Mouse (Mus musculus) lung, adult 2 months (tissue): ENCODE measurements around the gene Hist1h1t.

ENCODE experiments used
- CTCF ChIP-seq: fragments of 200-500 bp; IDR thresholded peaks from 2 replicates; pipeline ENCODE4 v1.5.1; 2011; ENCODE audit warnings: mild to moderate bottlenecking, low read length, control low read depth; ENCODE audit not compliant: insufficient read depth
- POLR2A ChIP-seq: fragments of 200-500 bp; IDR thresholded peaks from 2 replicates; pipeline ENCODE4 v1.6.1; 2011; ENCODE audit warnings: low read depth, mild to moderate bottlenecking, control low read depth, low read length, borderline replicate concordance; ENCODE audit errors: extremely low read depth

DNA sequence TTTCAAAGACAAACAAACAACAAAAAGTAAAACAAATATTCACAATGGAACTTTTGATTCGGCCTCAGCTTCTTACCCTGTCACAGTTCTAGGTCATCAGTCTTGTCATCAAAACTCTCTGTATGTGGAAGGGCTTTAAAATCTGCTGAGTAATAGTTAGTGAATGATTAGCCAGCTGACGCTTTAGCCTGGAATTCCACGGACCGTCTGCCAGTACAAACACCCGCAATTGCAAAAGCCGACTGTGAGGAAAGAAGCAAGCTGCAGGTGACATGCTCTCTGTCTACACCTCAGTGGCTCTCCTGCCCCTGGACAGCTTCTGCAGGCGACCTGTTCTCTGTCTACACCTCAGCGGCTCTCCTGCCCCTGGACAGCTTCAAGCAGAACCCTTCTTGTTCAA is 34.9 kb downstream of the Hist1h1t start:
- no peak for TF ChIP-seq POLR2A
- no peak for TF ChIP-seq CTCF
